Mouse (Mus musculus): ENCODE results near the gene Sdhb. TPM values are rescaled to one million over a fixed set of nuclear protein-coding genes. Genes with fewer than 3 reads are reported as not detected.

The Sdhb gene
- polyA plus RNA-seq, 1 experiment from 2014 or later, result 520 TPM

DNA sequence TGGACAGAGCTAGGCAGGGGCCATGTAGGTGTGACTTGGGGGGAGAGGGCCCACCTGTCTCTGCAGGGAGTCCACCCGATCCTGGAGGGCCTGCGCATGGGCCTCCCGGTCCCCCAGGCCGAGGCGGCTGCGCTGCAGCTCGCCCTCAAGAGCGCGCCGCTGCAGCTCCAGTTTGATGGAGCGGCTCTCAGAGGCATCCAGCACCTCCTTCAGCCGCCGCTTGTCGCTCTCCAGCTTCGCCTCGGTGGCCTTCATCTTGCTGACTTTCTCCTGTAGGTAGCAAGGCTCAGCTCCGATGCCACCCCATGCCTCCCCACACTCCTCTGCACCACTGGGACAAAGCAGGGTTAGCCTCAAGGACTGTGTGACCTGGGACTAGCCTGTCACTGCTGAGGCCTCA lies 59.2 kb downstream of the Sdhb start:
- Histone ChIP-seq H3K9ac (replicated peaks; ENCODE audit: low read depth, low read length) (peak overlapping the region; percentile 28; the same call in 1 of the 2 replicates), H3K27me3 (ENCODE audit: control insufficient read depth, insufficient read depth, low read length) (no peaks in the 10 kb centered on the region), H3K27ac (ENCODE audit: low read depth, low read length) (peak overlapping the region; percentile 84), H3K9me3 (ENCODE audit: control insufficient read depth, low read length) (no peaks in the 10 kb centered on the region), H3K4me2 (ENCODE audit: low read depth, low read length) (no peak overlapping the region), H3K4me3 (ENCODE audit: low read depth, low read length) (no peak overlapping the region), H3K36me3 (ENCODE audit: control insufficient read depth, insufficient read depth, low read length) (peaks cover 6% of the 10 kb centered on the region), H3K4me1 (ENCODE audit: control insufficient read depth, insufficient read depth, low read length) (peaks cover 16% of the 10 kb centered on the region)
- no peak for ATAC-seq (ENCODE audit: low read depth)
- 86% methylated on average over 17 of the region's 17 CpGs for WGBS

DNA sequence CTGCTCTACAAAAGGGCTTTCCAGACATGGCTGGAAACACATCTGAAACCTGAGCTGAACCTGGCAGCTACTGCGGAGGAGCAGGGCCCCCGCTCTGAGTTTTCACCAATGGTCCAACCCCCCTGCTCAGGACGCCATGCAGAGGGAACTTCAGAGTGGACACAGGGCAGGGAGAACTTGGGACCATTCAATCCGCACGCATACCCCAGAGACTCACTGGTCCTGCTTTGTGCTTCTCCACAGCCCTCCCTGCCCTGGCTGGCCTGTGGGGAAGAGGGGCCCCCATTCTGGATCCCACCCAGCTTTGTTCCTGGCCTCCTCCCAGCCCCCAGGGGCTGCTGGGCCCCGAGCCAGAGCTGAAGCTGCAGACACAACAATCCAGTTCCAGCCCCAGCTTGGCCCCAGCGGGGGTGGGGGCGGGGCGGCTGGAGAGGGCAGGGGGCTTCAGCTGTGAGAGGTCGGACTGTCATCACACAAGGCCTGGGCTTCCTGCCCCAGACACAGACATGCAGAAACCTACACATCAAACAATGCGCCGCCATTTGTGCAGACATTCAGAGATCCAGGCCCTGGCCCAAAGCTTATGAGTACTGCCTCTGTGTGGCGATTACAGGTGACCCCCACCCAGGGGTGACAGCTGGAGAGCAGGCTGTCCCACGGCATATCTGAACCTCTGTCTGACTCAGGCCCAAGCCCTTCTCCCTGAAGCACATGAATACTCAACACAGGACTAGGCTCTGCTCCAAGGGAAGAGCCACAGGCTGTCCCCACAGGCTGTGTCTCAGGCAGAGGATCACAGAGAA lies 60.0 kb downstream of the Sdhb start:
- Histone ChIP-seq H3K4me2 (ENCODE audit: low read depth, low read length) (0 out of 2 replicates have a peak overlapping the region, but pooled peaks have one; percentile 16), H3K27me3 (ENCODE audit: control insufficient read depth, insufficient read depth, low read length) (no peaks in the 10 kb centered on the region), H3K36me3 (ENCODE audit: control insufficient read depth, insufficient read depth, low read length) (no peaks in the 10 kb centered on the region; the same call in none of the 2 replicates), H3K9me3 (ENCODE audit: control insufficient read depth, low read length) (no peaks in the 10 kb centered on the region), H3K9ac (replicated peaks; ENCODE audit: low read depth, low read length) (peak overlapping the region; percentile 28), H3K4me3 (ENCODE audit: low read depth, low read length) (no peak overlapping the region), H3K4me1 (ENCODE audit: control insufficient read depth, insufficient read depth, low read length) (peaks cover 16% of the 10 kb centered on the region), H3K27ac (ENCODE audit: low read depth, low read length) (peak overlapping the region; percentile 84)
- ATAC-seq (ENCODE audit: low read depth), result peak; percentile 67
- 24% methylated on average over 14 of the region's 14 CpGs for WGBS

- Histone ChIP-seq H3K4me2 (ENCODE audit: low read depth, low read length) (no peak overlapping the region), H3K9me3 (ENCODE audit: control insufficient read depth, low read length) (no peaks in the 10 kb centered on the region), H3K36me3 (ENCODE audit: control insufficient read depth, insufficient read depth, low read length) (no peaks in the 10 kb centered on the region; the same call in 1 of the 2 replicates), H3K4me3 (ENCODE audit: low read depth, low read length) (no peak overlapping the region), H3K27me3 (ENCODE audit: control insufficient read depth, insufficient read depth, low read length) (no peaks in the 10 kb centered on the region), H3K27ac (ENCODE audit: low read depth, low read length) (peak overlapping the region; percentile 84), H3K9ac (replicated peaks; ENCODE audit: low read depth, low read length) (peak overlapping the region; percentile 28; the same call in 1 of the 2 replicates), H3K4me1 (ENCODE audit: control insufficient read depth, insufficient read depth, low read length) (peaks cover 16% of the 10 kb centered on the region)
- 36% methylated on average over 11 of the region's 11 CpGs for WGBS
- peak; percentile 32; the same call in 1 of the 2 replicates for ATAC-seq (ENCODE audit: low read depth)
Observed at GRCm38 (mm10) chr4:141021614-141021929, 60.6 kb downstream of the Sdhb start.

DNA sequence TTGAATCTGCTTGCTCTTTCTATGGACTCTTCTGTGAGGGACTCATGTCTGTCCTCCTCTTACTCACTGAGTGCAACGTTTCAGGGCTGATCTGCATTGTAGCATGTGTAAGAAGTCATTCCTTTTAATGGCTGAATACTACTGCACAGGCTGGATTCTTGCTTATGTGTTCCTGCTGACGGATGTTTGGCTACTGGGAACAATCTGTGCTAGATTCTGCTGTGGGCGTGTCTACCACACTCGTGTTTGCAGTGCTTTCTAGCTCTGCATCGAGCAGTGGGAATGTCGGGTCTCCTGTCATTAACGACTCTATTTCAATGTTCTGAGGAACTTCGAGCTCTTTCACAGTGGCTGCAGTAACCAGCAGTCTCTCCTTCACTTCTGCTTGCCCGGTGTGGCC lies 63.0 kb downstream of the Sdhb start:
- no peak overlapping the region for H3K9ac ChIP-seq (replicated peaks; ENCODE audit: low read depth, low read length)
- 76% methylated on average over 9 of the region's 9 CpGs for WGBS
- H3K9me3 ChIP-seq (ENCODE audit: control insufficient read depth, low read length), result no peaks in the 10 kb centered on the region
- no peak overlapping the region for H3K4me2 ChIP-seq (ENCODE audit: low read depth, low read length)
- no peaks in the 10 kb centered on the region for H3K27me3 ChIP-seq (ENCODE audit: control insufficient read depth, insufficient read depth, low read length)
- H3K4me3 ChIP-seq (ENCODE audit: low read depth, low read length), result no peak overlapping the region
- no peak overlapping the region for H3K27ac ChIP-seq (ENCODE audit: low read depth, low read length)
- no peak for ATAC-seq (ENCODE audit: low read depth)
- H3K36me3 ChIP-seq (ENCODE audit: control insufficient read depth, insufficient read depth, low read length), result peaks cover 5% of the 10 kb centered on the region
- peaks cover 16% of the 10 kb centered on the region for H3K4me1 ChIP-seq (ENCODE audit: control insufficient read depth, insufficient read depth, low read length)

- Histone ChIP-seq H3K4me2 (ENCODE audit: low read depth, low read length) (no peak overlapping the region), H3K27me3 (ENCODE audit: control insufficient read depth, insufficient read depth, low read length) (no peaks in the 10 kb centered on the region), H3K9me3 (ENCODE audit: control insufficient read depth, low read length) (no peaks in the 10 kb centered on the region), H3K9ac (replicated peaks; ENCODE audit: low read depth, low read length) (no peak overlapping the region), H3K36me3 (ENCODE audit: control insufficient read depth, insufficient read depth, low read length) (peaks cover 5% of the 10 kb centered on the region), H3K4me3 (ENCODE audit: low read depth, low read length) (no peak overlapping the region), H3K4me1 (ENCODE audit: control insufficient read depth, insufficient read depth, low read length) (peaks cover 16% of the 10 kb centered on the region), H3K27ac (ENCODE audit: low read depth, low read length) (no peak overlapping the region)
- no peak for ATAC-seq (ENCODE audit: low read depth)
- WGBS, result 80% methylated on average over 14 of the region's 27 CpGs
Observed at GRCm38 (mm10) chr4:141024992-141025391, 64.0 kb downstream of the Sdhb start.

Other genes with a start within 250 kb of the Sdhb start
- gene Padi6, start 218.6 kb upstream of the Sdhb start, polyA plus RNA-seq (2014; fragmentation: Nextera tagmentation; extraction: Ambion mirVana), result 0.08 TPM in 1 of 2 replicates, not detected in the other
- 0.16 and 0.26 TPM in 2 replicates for gene Padi4, start 187.0 kb upstream of the Sdhb start, polyA plus RNA-seq (2014; fragmentation: Nextera tagmentation; extraction: Ambion mirVana)
- gene Padi3, start 150.6 kb upstream of the Sdhb start, polyA plus RNA-seq (2014; fragmentation: Nextera tagmentation; extraction: Ambion mirVana), result not detected in 2 replicates
- gene Padi1, start 115.4 kb upstream of the Sdhb start, polyA plus RNA-seq (2014; fragmentation: Nextera tagmentation; extraction: Ambion mirVana), result 0.12 TPM in 1 of 2 replicates, not detected in the other
- gene Padi2, start 54.9 kb upstream of the Sdhb start, polyA plus RNA-seq (2014; fragmentation: Nextera tagmentation; extraction: Ambion mirVana), result 0.95 and 2.3 TPM in 2 replicates
- gene Atp13a2, start 25.7 kb downstream of the Sdhb start, polyA plus RNA-seq (2014; fragmentation: Nextera tagmentation; extraction: Ambion mirVana), result 155 and 160 TPM in 2 replicates
- 109 and 229 TPM in 2 replicates for gene Mfap2, start 49.2 kb downstream of the Sdhb start, polyA plus RNA-seq (2014; fragmentation: Nextera tagmentation; extraction: Ambion mirVana)
- 4.8 and 5.2 TPM in 2 replicates for gene Crocc, start 99.3 kb downstream of the Sdhb start, polyA plus RNA-seq (2014; fragmentation: Nextera tagmentation; extraction: Ambion mirVana)
- 37.0 and 49.9 TPM in 2 replicates for gene Necap2, start 117.2 kb downstream of the Sdhb start, polyA plus RNA-seq (2014; fragmentation: Nextera tagmentation; extraction: Ambion mirVana)
- gene Spata21, start 127.1 kb downstream of the Sdhb start, polyA plus RNA-seq (2014; fragmentation: Nextera tagmentation; extraction: Ambion mirVana), result 0.50 and 0.79 TPM in 2 replicates
- gene Szrd1, start 178.6 kb downstream of the Sdhb start, polyA plus RNA-seq (2014; fragmentation: Nextera tagmentation; extraction: Ambion mirVana), result 13.2 and 13.7 TPM in 2 replicates
- 28.3 and 31.7 TPM in 2 replicates for gene Fbxo42, start 186.7 kb downstream of the Sdhb start, polyA plus RNA-seq (2014; fragmentation: Nextera tagmentation; extraction: Ambion mirVana)